Mouse (Mus musculus): ENCODE measurements around the gene 1700037H04Rik. TPM values are rescaled to one million over a fixed set of nuclear protein-coding genes. Genes with fewer than 3 reads are reported as not detected.

Gene 1700037H04Rik
- total and polyA plus RNA-seq, 3 experiments: 45.5 to 72.6 TPM; not detected in 1

- no peak for TF ChIP-seq MEF2A (IDR thresholded peaks at IDR 0.05; ENCODE audit: extremely low read depth, insufficient replicate concordance, low read depth, low read length, poor library complexity, severe bottlenecking)
- TF ChIP-seq MAX (IDR thresholded peaks at IDR 0.05; ENCODE audit: low read length): no peak
- peak; percentile 96 for TF ChIP-seq MAZ (IDR thresholded peaks at IDR 0.05; ENCODE audit: low read depth, low read length)
Observed at GRCm38 (mm10) chr2:131205521-131206182, 45.8 kb upstream of the 1700037H04Rik start (continued).

DNA sequence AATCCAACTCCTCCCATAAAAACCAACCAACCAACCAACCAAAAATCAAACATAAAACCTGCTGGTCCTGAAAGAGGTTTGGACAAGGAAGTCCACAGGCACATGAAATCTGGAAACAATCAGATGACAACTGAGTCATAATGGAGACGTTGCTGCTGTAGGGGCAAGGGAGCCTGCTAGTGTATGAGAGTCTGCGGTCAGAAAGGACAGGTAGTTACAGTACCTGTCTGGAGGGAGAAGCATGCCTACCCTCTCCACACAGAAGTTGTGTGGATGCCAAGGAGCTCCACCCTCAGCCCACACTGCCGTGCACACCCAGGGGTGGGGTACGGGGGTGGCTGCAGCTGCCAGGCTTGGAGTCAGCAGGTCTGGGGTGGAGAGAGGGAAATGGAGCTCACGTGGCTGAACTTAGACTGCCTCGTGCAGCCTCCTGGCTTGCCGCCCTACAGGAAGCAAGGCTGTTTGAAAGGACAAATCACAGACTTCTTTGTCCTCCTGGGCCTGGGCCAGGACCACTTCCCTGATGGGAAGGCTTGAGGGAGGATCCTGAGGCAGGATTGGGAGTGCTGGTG is 44.6 kb upstream of the 1700037H04Rik start:
- peaks cover 7 to 51% of the 10 kb centered on the region in 2 experiments; a peak in 3 of 4 replicates for H3K4me1 ChIP-seq (ENCODE audit: control insufficient read depth in 1 of 2, insufficient read depth in 2 of 2, low read length in 2 of 2)
- H3K27ac ChIP-seq (ENCODE audit: control insufficient read depth, low read depth, low read length): no peak overlapping the region; the same call in 1 of the 2 replicates
- H3K4me3 ChIP-seq (ENCODE audit: control insufficient read depth in 1 of 2, insufficient read depth in 1 of 2, low read depth in 2 of 2, low read length in 2 of 2): no peak overlapping the region

DNA sequence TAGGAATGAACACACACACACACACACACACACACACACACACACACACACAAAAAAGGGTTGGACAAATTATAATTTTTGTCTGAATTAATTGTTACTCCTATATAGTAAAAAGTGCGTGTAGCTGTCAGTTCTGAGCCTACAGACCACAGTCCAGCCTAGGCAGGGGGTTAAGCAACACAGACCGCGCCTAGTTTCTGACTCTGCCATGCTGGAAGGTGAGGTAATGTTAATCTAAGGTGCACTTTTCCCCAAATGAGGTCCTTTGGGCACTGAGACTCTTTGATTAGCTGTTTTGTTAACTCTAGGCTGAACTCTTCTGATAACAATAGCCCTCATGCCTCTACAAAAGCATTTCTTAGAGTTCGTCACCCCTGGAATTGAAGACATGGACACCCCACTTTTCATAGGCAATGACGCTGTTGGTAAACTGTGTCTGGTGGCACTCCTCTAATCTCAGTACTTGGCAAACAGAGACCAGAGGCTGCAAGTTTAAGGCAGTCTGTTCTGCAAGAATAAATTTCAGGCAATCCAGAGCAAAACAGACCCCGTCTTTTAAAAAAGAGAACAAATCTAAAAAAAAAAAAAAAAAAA is 44.0 kb upstream of the 1700037H04Rik start:
- Histone ChIP-seq H3K4me3 (ENCODE audit: control insufficient read depth in 1 of 2, insufficient read depth in 1 of 2, low read depth in 2 of 2, low read length in 2 of 2) (no peak overlapping the region), H3K27me3 (ENCODE audit: control insufficient read depth in 1 of 2, insufficient read depth in 2 of 2, low read length in 2 of 2) (no peaks in the 10 kb centered on the region), H3K9me3 (replicated peaks; ENCODE audit: insufficient read depth, low read length) (no peaks in the 10 kb centered on the region), H3K27ac (ENCODE audit: control insufficient read depth, low read depth, low read length) (no peak overlapping the region), H3K4me1 (ENCODE audit: control insufficient read depth in 1 of 2, insufficient read depth in 2 of 2, low read length in 2 of 2) (peaks cover 7 to 45% of the 10 kb centered on the region in 2 experiments; a peak in 3 of 4 replicates), H3K36me3 (ENCODE audit: control insufficient read depth in 1 of 2, insufficient read depth in 2 of 2, low read length in 2 of 2) (peaks cover 0 to 25% of the 10 kb centered on the region in 2 experiments; a peak in 2 of 4 replicates), H3K79me2 (ENCODE audit: control insufficient read depth, insufficient read depth, low read length, poor library complexity) (no peaks in the 10 kb centered on the region), H3K9ac (ENCODE audit: control insufficient read depth, low read depth, low read length, poor library complexity, severe bottlenecking) (no peak overlapping the region)
- DNase-seq (ENCODE audit: low read depth, low spot score): no peak
- TF ChIP-seq USF1 (IDR thresholded peaks at IDR 0.05; ENCODE audit: low read depth, low read length): no peak
- TF ChIP-seq MYB (IDR thresholded peaks at IDR 0.05; ENCODE audit: low read depth, low read length): no peak
- no peak for TF ChIP-seq MXI1 (IDR thresholded peaks at IDR 0.05; ENCODE audit: low read depth, low read length)
- no peak for TF ChIP-seq BHLHE40 (IDR thresholded peaks at IDR 0.05; ENCODE audit: borderline replicate concordance, low read depth, low read length)
- TF ChIP-seq RCOR1 (IDR thresholded peaks at IDR 0.05; ENCODE audit: low read depth, low read length): no peak
- TF ChIP-seq ZNF384 (IDR thresholded peaks at IDR 0.05; ENCODE audit: low read depth, low read length): no peak
- no peak for TF ChIP-seq POLR2AphosphoS2 (IDR thresholded peaks at IDR 0.05; ENCODE audit: low read length)
- no peak for TF ChIP-seq RAD21 (IDR thresholded peaks at IDR 0.05; ENCODE audit: low read depth, low read length)
- no peak for TF ChIP-seq UBTF (IDR thresholded peaks at IDR 0.05; ENCODE audit: borderline replicate concordance, insufficient read depth, low read depth, low read length)
- no peak for TF ChIP-seq CHD2 (IDR thresholded peaks at IDR 0.05; ENCODE audit: low read length)
- TF ChIP-seq MAX (IDR thresholded peaks at IDR 0.05; ENCODE audit: low read length): no peak
- TF ChIP-seq HCFC1 (IDR thresholded peaks at IDR 0.05; ENCODE audit: low read depth, low read length): no peak
- TF ChIP-seq ZKSCAN1 (IDR thresholded peaks at IDR 0.05; ENCODE audit: low read depth, low read length): no peak
- no peak for TF ChIP-seq TAL1 (IDR thresholded peaks at IDR 0.05; ENCODE audit: low read length)
- no peak for TF ChIP-seq SMC3 (IDR thresholded peaks at IDR 0.05; ENCODE audit: low read depth, low read length)
- no peak for TF ChIP-seq MEF2A (IDR thresholded peaks at IDR 0.05; ENCODE audit: extremely low read depth, insufficient replicate concordance, low read depth, low read length, poor library complexity, severe bottlenecking)
- no peak for TF ChIP-seq MYC (IDR thresholded peaks at IDR 0.05; ENCODE audit: low read depth, low read length)
- no peak for TF ChIP-seq GATA1 (IDR thresholded peaks at IDR 0.05; ENCODE audit: low read depth, low read length)
- TF ChIP-seq GABPA (IDR thresholded peaks at IDR 0.05; ENCODE audit: low read depth, low read length): no peak

More for the DNA sequence above, 44.6 kb upstream of the 1700037H04Rik start:
- Histone ChIP-seq H3K79me2 (ENCODE audit: control insufficient read depth, insufficient read depth, low read length, poor library complexity) (no peaks in the 10 kb centered on the region), H3K27me3 (ENCODE audit: control insufficient read depth in 1 of 2, insufficient read depth in 2 of 2, low read length in 2 of 2) (no peaks in the 10 kb centered on the region), H3K9me3 (replicated peaks; ENCODE audit: insufficient read depth, low read length) (no peaks in the 10 kb centered on the region), H3K9ac (ENCODE audit: control insufficient read depth, low read depth, low read length, poor library complexity, severe bottlenecking) (no peak overlapping the region), H3K36me3 (ENCODE audit: control insufficient read depth in 1 of 2, insufficient read depth in 2 of 2, low read length in 2 of 2) (peaks cover 0 to 25% of the 10 kb centered on the region in 2 experiments; a peak in 2 of 4 replicates)
- TF ChIP-seq BHLHE40 (IDR thresholded peaks at IDR 0.05; ENCODE audit: borderline replicate concordance, low read depth, low read length) (peak; percentile 83; the same call in 1 of the 2 replicates), MAX (IDR thresholded peaks at IDR 0.05; ENCODE audit: low read length) (peak; percentile 76; the same call in 1 of the 2 replicates), ELF1 (IDR thresholded peaks at IDR 0.05; ENCODE audit: low read depth, low read length) (no peak), TCF12 (IDR thresholded peaks at IDR 0.05; ENCODE audit: low read depth, low read length) (no peak), ZNF384 (IDR thresholded peaks at IDR 0.05; ENCODE audit: low read depth, low read length) (peak; percentile 78), MYB (IDR thresholded peaks at IDR 0.05; ENCODE audit: low read depth, low read length) (no peak), ZKSCAN1 (IDR thresholded peaks at IDR 0.05; ENCODE audit: low read depth, low read length) (no peak), POLR2AphosphoS2 (IDR thresholded peaks at IDR 0.05; ENCODE audit: low read length) (no peak), RCOR1 (IDR thresholded peaks at IDR 0.05; ENCODE audit: low read depth, low read length) (no peak), USF1 (IDR thresholded peaks at IDR 0.05; ENCODE audit: low read depth, low read length) (peak; percentile 68), SIN3A (IDR thresholded peaks at IDR 0.05; ENCODE audit: low read length) (no peak), EP300 (IDR thresholded peaks at IDR 0.05; ENCODE audit: low read depth in 1 of 2, low read length in 2 of 2) (no peak), E2F4 (IDR thresholded peaks at IDR 0.05; ENCODE audit: borderline replicate concordance, low read depth, low read length) (no peak), HCFC1 (IDR thresholded peaks at IDR 0.05; ENCODE audit: low read depth, low read length) (no peak), MXI1 (IDR thresholded peaks at IDR 0.05; ENCODE audit: low read depth, low read length) (0 out of 2 replicates have a peak, but pooled peaks have one; percentile 29)
- peak; percentile 49 for DNase-seq (ENCODE audit: low read depth, low spot score)
